Mouse (Mus musculus): Measurements from ENCODE around the gene Galntl6. TPM values are rescaled to one million over a fixed set of nuclear protein-coding genes. Genes with fewer than 3 reads are reported as not detected.
A peak's percentile ranks its signal among the peaks of the same experiment; 100 is the strongest.

Galntl6 gene
- polyA plus RNA-seq, 1 experiment, result not detected

DNA sequence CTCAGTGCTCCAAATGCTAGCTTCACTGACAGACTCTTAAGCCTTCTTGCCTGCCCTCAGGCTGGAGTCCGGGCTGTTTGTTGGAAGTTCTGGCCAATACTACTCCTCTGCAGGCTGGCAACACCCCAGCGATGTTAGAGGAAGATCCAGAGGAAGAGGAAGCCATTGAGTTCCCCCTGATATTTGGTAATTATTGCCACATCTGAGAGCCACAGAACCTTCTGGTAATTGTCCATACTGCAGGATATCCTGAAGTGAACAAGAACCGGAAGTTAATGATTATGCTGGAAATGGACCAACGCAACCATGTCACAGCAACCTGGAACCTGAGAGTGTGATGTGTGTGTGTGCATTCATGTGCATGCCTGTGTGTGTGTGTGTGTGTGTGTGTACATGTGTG, 1111.2 kb downstream of the Galntl6 start:
- Histone ChIP-seq H3K27ac (ENCODE audit: insufficient read depth, low read depth, low read length) (peak overlapping the region; percentile 80), H3K4me1 (ENCODE audit: control insufficient read depth, insufficient read depth, low read length) (peaks cover 10% of the 10 kb centered on the region), H3K4me3 (ENCODE audit: insufficient read depth, low read length) (peak overlapping the region; percentile 46)
- TF ChIP-seq CTCF (IDR thresholded peaks at IDR 0.05; ENCODE audit: low read depth, low read length) (no peak), POLR2A (IDR thresholded peaks at IDR 0.05; ENCODE audit: borderline replicate concordance, low read depth, low read length) (no peak)

DNA sequence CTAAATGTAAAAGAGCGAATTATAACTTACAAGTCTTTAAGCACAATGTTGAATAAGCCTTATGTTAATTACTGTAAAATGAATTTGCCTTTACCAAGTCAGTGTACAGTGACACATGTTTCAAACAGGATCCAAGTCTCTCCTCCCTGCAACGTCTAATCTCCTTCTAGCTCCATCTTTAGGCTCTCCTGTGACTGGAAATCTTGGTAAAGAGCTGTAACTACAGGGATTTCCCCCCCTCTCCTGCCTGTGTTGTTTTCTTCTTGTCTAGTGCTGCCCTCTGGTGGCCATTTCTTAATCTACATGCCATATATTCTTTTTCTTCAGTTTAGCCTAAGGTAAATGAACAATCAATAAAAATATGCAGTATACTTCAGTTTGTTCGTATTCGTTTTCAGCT, 1112.1 kb downstream of the Galntl6 start:
- no peak for TF ChIP-seq CTCF (IDR thresholded peaks at IDR 0.05; ENCODE audit: low read depth, low read length)
- TF ChIP-seq POLR2A (IDR thresholded peaks at IDR 0.05; ENCODE audit: borderline replicate concordance, low read depth, low read length), result no peak
- peak overlapping the region; percentile 53 for H3K4me3 ChIP-seq (ENCODE audit: insufficient read depth, low read length)
- H3K4me1 ChIP-seq (ENCODE audit: control insufficient read depth, insufficient read depth, low read length), result peaks cover 10% of the 10 kb centered on the region
- H3K27ac ChIP-seq (ENCODE audit: insufficient read depth, low read depth, low read length), result peak overlapping the region; percentile 85

DNA sequence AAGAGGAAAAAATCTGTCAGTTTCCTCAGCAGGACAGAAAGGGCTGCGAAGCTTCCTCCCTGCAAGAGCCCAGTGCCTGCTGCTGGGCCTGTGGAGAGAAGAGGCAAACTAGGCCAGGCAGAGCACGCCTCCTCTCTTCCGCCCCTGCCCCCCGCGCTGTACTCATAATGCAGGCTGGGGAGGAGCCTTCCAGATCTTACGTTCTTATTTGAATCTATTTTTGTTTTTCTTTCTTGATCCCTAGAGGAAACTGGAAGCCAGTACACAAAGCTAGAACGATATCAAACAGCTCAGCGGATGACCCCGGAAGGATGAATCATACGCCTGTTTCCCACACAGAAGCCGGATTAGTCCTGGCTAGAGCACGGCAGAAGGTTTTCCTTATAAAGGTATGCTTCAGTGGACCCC, 1112.6 kb downstream of the Galntl6 start:
- Histone ChIP-seq H3K4me3 (ENCODE audit: insufficient read depth, low read length) (peak overlapping the region; percentile 53), H3K27ac (ENCODE audit: insufficient read depth, low read depth, low read length) (peak overlapping the region; percentile 85), H3K4me1 (ENCODE audit: control insufficient read depth, insufficient read depth, low read length) (peaks cover 10% of the 10 kb centered on the region)
- TF ChIP-seq CTCF (IDR thresholded peaks at IDR 0.05; ENCODE audit: low read depth, low read length), result no peak
- peak; percentile 64; the same call in 1 of the 2 replicates for TF ChIP-seq POLR2A (IDR thresholded peaks at IDR 0.05; ENCODE audit: borderline replicate concordance, low read depth, low read length)

DNA sequence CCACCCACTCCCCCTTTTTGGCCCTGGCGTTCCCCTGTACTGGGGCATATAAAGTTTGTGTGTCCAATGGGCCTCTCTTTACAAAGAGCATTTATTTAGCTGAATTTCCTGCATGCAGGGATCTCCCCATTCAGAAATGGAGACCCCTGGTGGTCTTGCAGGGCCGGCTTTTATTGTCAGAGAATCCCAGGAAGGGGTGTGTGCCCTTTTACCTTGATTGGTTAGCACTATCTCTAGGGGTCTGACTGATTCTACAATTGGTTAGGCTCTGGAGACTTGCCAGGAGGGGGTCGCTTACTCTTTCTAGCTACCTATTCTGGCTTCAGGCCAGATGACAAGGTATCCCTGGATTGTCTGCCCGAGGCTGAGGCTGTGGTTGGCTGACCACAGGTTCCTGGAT, 1119.0 kb downstream of the Galntl6 start:
- Histone ChIP-seq H3K4me1 (ENCODE audit: control insufficient read depth, insufficient read depth, low read length) (peaks cover 6% of the 10 kb centered on the region), H3K27ac (ENCODE audit: insufficient read depth, low read depth, low read length) (no peak overlapping the region), H3K4me3 (ENCODE audit: insufficient read depth, low read length) (no peak overlapping the region)
- TF ChIP-seq CTCF (IDR thresholded peaks at IDR 0.05; ENCODE audit: low read depth, low read length) (no peak), POLR2A (IDR thresholded peaks at IDR 0.05; ENCODE audit: borderline replicate concordance, low read depth, low read length) (no peak)

DNA sequence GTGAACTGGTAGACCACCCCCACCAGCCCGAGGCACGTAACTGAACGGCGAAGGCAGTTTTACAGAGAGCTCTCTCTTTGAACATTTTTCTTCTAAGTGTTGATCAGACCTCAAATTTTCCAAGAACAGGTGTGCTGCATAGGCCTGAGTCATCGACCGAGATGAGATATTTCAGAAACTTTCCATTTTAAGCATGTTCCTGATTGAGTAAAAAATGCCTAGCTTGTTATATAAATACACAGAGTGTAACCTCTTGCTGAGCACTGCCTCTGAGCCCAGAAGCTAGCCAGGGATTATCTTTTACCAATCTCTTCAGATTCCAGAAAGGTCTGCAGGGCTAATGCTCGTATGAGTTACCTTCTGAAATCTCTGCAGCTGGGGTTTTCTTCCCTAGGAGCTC, 1120.2 kb downstream of the Galntl6 start:
- H3K4me1 ChIP-seq (ENCODE audit: control insufficient read depth, insufficient read depth, low read length), result peaks cover 6% of the 10 kb centered on the region
- no peak overlapping the region for H3K27ac ChIP-seq (ENCODE audit: insufficient read depth, low read depth, low read length)
- TF ChIP-seq POLR2A (IDR thresholded peaks at IDR 0.05; ENCODE audit: borderline replicate concordance, low read depth, low read length) (no peak), CTCF (IDR thresholded peaks at IDR 0.05; ENCODE audit: low read depth, low read length) (no peak)
- no peak overlapping the region for H3K4me3 ChIP-seq (ENCODE audit: insufficient read depth, low read length)

DNA sequence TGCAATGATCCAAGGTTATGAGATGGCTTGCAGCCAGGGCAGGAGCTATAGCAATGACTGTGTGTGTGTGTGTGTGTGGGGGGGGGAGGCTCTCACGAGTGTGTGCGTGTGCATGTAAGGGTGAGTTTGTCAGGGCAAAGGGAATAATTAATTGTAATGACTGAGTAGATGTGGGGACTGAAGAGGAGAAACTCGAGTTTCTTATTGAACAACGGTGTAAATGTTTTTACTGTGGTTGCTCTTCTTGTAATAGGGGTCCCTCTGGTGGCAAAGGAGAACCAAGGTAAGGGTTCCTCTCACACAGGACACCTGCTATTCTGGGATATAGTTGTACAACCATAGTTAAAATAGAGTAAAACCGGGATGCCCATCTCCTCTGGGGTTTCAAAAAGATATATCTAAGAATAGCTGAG, 1121.1 kb downstream of the Galntl6 start:
- TF ChIP-seq POLR2A (IDR thresholded peaks at IDR 0.05; ENCODE audit: borderline replicate concordance, low read depth, low read length), result no peak
- no peak for TF ChIP-seq CTCF (IDR thresholded peaks at IDR 0.05; ENCODE audit: low read depth, low read length)
- peaks cover 6% of the 10 kb centered on the region for H3K4me1 ChIP-seq (ENCODE audit: control insufficient read depth, insufficient read depth, low read length)

DNA sequence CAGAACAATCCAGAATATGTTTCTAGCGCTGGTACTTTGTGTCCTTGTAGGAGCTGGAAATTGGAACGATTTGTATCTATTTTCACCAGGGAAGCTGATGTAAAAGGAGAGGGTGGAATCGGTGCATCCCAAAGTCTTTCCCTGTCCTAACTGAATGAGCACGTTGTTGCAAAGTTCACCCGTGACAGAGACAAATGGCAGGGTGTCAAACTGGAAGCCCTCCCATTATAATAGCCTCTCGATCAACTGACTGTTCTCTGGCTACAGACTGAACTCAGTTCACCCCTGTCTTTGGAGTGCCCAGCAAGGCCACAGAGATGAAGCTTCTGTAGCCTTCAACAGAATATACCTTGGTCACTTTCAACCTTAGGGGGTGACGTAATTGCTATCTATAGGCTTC, 1132.9 kb downstream of the Galntl6 start:
- Histone ChIP-seq H3K4me1 (ENCODE audit: control insufficient read depth, insufficient read depth, low read length) (peaks cover 9% of the 10 kb centered on the region), H3K4me3 (ENCODE audit: insufficient read depth, low read length) (no peak overlapping the region), H3K27ac (ENCODE audit: insufficient read depth, low read depth, low read length) (no peak overlapping the region)
- TF ChIP-seq CTCF (IDR thresholded peaks at IDR 0.05; ENCODE audit: low read depth, low read length), result no peak
- TF ChIP-seq POLR2A (IDR thresholded peaks at IDR 0.05; ENCODE audit: borderline replicate concordance, low read depth, low read length), result no peak

More for the DNA sequence above, 1121.1 kb downstream of the Galntl6 start:
- H3K4me3 ChIP-seq (ENCODE audit: insufficient read depth, low read length), result no peak overlapping the region
- no peak overlapping the region for H3K27ac ChIP-seq (ENCODE audit: insufficient read depth, low read depth, low read length)

DNA sequence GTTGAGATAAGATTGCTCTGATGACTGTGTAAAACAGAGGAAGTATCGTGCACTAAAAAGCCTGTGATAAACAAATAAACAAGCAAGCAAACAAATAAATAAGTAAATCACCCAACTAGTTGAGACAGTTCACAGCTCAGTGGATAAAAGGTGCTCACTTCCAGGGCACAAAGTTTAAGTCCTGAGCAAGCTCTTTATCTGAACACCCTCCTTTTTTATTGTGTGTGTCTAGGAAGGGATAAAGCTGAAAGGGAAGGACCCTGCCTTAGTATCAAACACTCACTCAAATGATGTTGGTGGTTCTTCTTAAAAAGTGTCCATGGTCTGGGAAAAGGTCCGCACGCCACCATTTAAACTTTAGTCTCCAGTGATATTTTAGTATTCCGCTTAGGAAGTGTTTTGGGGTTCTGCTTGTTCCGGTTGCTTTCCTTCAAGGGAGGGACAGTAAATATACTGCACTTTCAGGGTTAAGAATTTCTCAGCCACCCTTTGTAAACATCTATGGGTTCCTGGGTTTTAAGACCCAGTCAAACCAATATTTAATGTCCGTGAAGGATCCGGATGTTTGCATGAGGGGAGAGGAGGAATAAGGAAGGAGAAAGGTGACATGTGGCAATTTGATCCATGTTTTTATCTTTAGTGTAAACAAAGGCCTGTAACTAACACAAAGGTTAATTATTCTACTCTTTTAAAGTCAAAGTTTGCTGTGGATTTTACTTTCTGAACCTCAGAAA, 1134.3 kb downstream of the Galntl6 start:
- Histone ChIP-seq H3K4me3 (ENCODE audit: insufficient read depth, low read length) (no peak overlapping the region), H3K4me1 (ENCODE audit: control insufficient read depth, insufficient read depth, low read length) (peaks cover 9% of the 10 kb centered on the region), H3K27ac (ENCODE audit: insufficient read depth, low read depth, low read length) (no peak overlapping the region)
- TF ChIP-seq CTCF (IDR thresholded peaks at IDR 0.05; ENCODE audit: low read depth, low read length), result no peak
- no peak for TF ChIP-seq POLR2A (IDR thresholded peaks at IDR 0.05; ENCODE audit: borderline replicate concordance, low read depth, low read length)

DNA sequence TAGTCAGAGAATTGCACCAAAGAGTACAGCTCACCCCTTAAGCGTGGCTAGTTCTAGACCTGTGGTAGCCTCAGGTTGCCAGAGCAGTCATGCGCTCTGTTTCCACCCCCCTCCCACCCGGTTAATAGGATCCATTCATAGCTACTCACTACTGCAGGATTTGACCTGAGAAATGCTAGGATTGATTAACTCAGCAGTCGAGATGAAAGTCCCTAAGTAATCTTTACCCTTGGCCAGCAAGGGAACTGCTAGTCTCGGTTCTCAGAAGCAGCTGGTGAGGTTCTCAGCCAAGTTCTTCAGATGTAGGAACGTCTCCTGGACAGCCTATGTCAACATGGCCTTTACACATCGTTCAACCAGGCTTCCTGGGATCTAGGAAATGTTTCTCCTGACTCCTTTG, 1135.7 kb downstream of the Galntl6 start:
- peaks cover 9% of the 10 kb centered on the region for H3K4me1 ChIP-seq (ENCODE audit: control insufficient read depth, insufficient read depth, low read length)
- H3K4me3 ChIP-seq (ENCODE audit: insufficient read depth, low read length), result no peak overlapping the region
- no peak overlapping the region for H3K27ac ChIP-seq (ENCODE audit: insufficient read depth, low read depth, low read length)
- TF ChIP-seq POLR2A (IDR thresholded peaks at IDR 0.05; ENCODE audit: borderline replicate concordance, low read depth, low read length) (no peak), CTCF (IDR thresholded peaks at IDR 0.05; ENCODE audit: low read depth, low read length) (no peak)

DNA sequence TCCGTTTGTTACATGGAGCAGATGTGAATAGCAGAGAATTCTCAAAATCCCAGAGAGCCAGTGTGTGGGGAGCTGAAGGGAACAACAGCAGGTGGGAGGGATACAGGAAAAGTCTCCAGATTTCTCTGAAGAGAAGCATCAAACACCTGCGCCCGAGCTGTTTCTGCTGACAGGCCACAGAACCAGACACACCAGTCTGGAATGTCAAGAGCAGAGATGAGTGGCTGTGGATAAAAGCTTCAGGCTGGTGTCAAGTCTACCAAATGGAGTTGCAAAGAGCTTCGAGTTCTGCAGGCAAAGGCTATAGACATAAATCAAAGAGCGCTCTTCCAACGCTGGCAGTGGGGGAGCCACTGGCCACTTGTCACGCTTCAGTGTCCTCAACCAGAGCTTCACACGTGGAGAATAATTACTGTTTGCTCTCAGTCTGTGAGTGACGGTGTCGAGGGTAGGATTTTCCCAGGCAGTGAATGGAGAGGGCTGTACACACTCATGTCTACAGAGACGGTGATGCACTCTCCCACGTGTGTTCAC, 1139.6 kb downstream of the Galntl6 start:
- TF ChIP-seq POLR2A (IDR thresholded peaks at IDR 0.05; ENCODE audit: borderline replicate concordance, low read depth, low read length) (no peak), CTCF (IDR thresholded peaks at IDR 0.05; ENCODE audit: low read depth, low read length) (no peak)
- Histone ChIP-seq H3K4me3 (ENCODE audit: insufficient read depth, low read length) (no peak overlapping the region), H3K27ac (ENCODE audit: insufficient read depth, low read depth, low read length) (no peak overlapping the region), H3K4me1 (ENCODE audit: control insufficient read depth, insufficient read depth, low read length) (no peaks in the 10 kb centered on the region)
